Mouse (Mus musculus) urinary bladder, postnatal 4 days (tissue): Measurements from ENCODE around the gene Nlrx1.

Experiments used
- DNase-seq, 2 experiments: peaks; one replicate each; pipeline ENCODE4 v3.0.0; 2021 to 2022; ENCODE audit warnings: low spot score in 2 of 2

Nlrx1 gene

DNA sequence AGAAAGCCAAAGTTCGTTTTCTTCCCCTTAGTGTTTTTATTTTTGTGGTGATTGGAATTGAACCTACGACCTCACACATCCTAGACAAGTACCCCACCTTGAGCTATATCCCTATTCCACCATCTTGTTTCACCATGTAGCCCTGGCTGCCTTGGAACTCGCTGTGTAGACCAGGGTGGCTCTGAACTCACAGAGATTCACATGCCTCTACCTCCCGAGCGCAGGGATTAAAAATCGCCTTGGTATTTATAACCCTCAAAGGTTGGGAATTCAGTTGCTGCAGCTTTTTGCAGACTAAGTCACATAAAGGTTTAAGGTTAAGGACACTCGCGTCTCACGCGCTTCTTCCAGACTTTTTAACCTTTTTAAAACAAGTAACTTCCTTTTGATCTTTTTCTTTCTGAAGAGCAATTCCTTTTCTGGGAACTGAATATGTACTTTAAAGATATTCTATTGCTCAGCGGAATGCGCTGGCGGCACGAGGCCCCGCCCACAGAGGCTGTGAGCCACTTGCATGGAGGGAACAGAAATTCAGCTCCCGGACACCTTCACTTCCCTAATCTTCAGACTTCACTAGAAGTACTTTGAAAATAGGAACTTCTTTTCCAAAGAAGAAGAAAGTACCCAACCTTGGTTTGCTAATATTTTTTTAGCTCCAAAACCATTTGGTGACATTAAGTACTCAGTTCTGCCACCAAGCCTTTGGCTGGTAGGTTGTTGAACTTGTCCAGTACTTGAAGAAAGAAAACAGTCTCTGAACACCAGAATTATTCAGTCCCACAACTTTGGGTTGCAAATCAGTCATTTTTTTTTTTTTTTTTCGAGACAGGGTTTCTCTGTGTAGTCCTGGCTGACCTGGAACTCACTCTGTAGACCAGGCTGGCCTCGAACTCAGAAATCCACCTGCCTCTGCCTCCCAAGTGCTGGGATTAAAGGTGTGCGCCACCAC lies 33.6 kb downstream of the Nlrx1 start:
- no peak for DNase-seq

- peak; percentile 99 for DNase-seq
Observed at GRCm38 (mm10) chr9:44233802-44234478, 34.5 kb downstream of the Nlrx1 start, which contains the start of gene Cbl. Cbl (minus strand) TSS chr9:44234049.

- no peak for DNase-seq
Observed at GRCm38 (mm10) chr9:44233021-44233801, 35.2 kb downstream of the Nlrx1 start.

GRCm38 (mm10) chr9:44231609-44232008 lies 36.8 kb downstream of the Nlrx1 start:
- DNase-seq, result no peak

- DNase-seq, result no peak
Observed at GRCm38 (mm10) chr9:44225993-44226392, 42.4 kb downstream of the Nlrx1 start.

- DNase-seq, result no peak
Observed at GRCm38 (mm10) chr9:44213538-44213937, 54.9 kb downstream of the Nlrx1 start.

DNA sequence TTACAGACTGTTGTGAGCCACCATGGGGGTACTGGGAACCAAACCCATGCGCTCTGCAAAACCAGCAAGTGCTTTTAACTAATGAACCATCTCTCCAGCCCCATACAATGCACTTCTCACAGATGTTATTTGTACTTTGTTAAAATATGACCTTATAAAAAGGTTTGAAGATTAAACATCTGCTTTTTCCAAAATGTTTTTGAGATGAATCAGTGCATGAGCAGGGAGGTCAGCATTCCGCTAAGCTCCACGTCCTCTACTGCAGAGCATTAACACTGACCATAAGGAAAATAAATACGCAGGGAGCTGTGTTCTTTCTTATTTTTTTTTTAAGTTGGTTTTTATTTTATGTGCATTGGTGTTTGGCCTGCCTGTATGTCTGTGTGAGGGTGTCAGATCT lies 56.0 kb downstream of the Nlrx1 start:
- DNase-seq, result no peak

- DNase-seq, result no peak
Observed at GRCm38 (mm10) chr9:44209416-44209815, 59.0 kb downstream of the Nlrx1 start.

DNA sequence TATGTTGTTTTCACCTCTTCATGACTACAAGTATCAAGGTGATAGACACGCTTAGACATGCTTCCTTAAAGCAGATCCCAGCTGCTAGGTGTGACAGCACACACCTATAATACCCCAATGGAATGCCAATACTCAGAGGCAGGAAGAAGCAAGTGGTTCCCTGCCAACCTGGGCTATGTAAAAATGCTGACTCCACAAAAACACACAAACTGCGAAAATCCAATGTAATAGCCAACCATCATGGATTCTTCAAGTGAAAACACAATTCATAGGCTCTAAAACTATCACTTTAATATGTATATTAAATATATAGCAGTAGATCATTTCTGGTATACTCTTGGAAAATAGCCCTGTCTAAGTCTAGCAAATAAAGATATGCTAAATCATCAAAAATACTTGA lies 60.6 kb downstream of the Nlrx1 start:
- no peak for DNase-seq
